Mouse (Mus musculus) embryonic facial prominence, embryonic 10.5 days (tissue): ENCODE data around the gene Gm16513. TPM values are rescaled to one million over a fixed set of nuclear protein-coding genes. Genes with fewer than 3 reads are reported as not detected.
"Not testable (repeated sequence)": the region's sequence is repeated elsewhere in the genome, so short reads cannot be mapped to it uniquely, and the experiment has no call there.

Source experiments
- DNase-seq: peaks from one replicate; pipeline ENCODE4 v3.0.0-alpha.2; 2017; ENCODE audit warnings: low spot score
- H3K27ac ChIP-seq: fragments of 300-500 bp; sonication (generic); replicated peaks from 2 replicates; pipeline ENCODE4 v1.5.1; 2016; ENCODE audit warnings: mild to moderate bottlenecking
- H3K27me3 ChIP-seq: fragments of 300-500 bp; sonication (generic); replicated peaks from 2 replicates; pipeline ENCODE4 v1.6.1; 2016; ENCODE audit warnings: low read depth, mild to moderate bottlenecking; ENCODE audit not compliant: poor library complexity, severe bottlenecking
- H3K36me3 ChIP-seq: fragments of 300-500 bp; sonication (generic); replicated peaks from 2 replicates; pipeline ENCODE4 v1.6.1; 2016; ENCODE audit warnings: mild to moderate bottlenecking, moderate library complexity
- H3K4me1 ChIP-seq: fragments of 300-500 bp; sonication (generic); 2 replicates; pipeline ENCODE4 v1.6.1; 2016
- H3K4me3 ChIP-seq: fragments of 300-500 bp; sonication (generic); 2 replicates; pipeline ENCODE4 v1.5.1; 2016; ENCODE audit warnings: mild to moderate bottlenecking, moderate library complexity
- H3K9me3 ChIP-seq: fragments of 300-500 bp; sonication (generic); 2 replicates; pipeline ENCODE4 v1.6.1; 2016; ENCODE audit warnings: mild to moderate bottlenecking
- WGBS: fragments of 180-500 bp; shearing (Covaris S2); methylation state at CpG from one replicate; pipeline ENCODE4 v1.1.7; 2016; 5-methylcytosine and 5-hydroxymethylcytosine counted together
- polyA plus RNA-seq: library from polyadenylated mRNA; unstranded; fragments of >200 nt; fragmentation: Nextera tagmentation; extraction: Ambion mirVana; gene quantifications from 2 replicates; pipeline ENCODE4 v1.2.1, GENCODE M21; 2016

Gene Gm16513
- not detected in 2 replicates for polyA plus RNA-seq

GRCm38 (mm10) chr5:95182324-95182723 is at the start of gene Gm16513:
Gene Gm16513 (plus strand): TSS chr5:95182624.
- not testable (repeated sequence) for H3K27ac ChIP-seq, H3K4me1 ChIP-seq, H3K27me3 ChIP-seq, H3K4me3 ChIP-seq, DNase-seq, H3K9me3 ChIP-seq, H3K36me3 ChIP-seq
- WGBS, result no CpG with 5 or more reads among the region's 1 CpGs

Other genes starting within 250 kb of the Gm16513 start
- not detected in 2 replicates for gene Gm6367, start 194.0 kb upstream of the Gm16513 start, polyA plus RNA-seq
- gene Gm7942, start 75.7 kb upstream of the Gm16513 start, polyA plus RNA-seq, result not detected in 2 replicates
- gene Gm10424, start 90.1 kb downstream of the Gm16513 start, polyA plus RNA-seq, result not detected in 2 replicates
- not detected in 2 replicates for gene Gm3259, start 123.3 kb downstream of the Gm16513 start, polyA plus RNA-seq